Mouse (Mus musculus) small intestine, adult 2 months (tissue): ENCODE measurements around the gene Ptprn2. TPM values are rescaled to one million over a fixed set of nuclear protein-coding genes. Genes with fewer than 3 reads are reported as not detected.

Experiments
- H3K27ac ChIP-seq: fragments of 200-500 bp; 2 replicates; pipeline ENCODE4 v1.5.1; 2012; ENCODE audit warnings: low read depth, low read length, control low read depth, inconsistent platforms; ENCODE audit not compliant: insufficient read depth
- H3K27me3 ChIP-seq: fragments of 200-500 bp; 2 replicates; pipeline ENCODE4 v1.6.1; 2012; ENCODE audit warnings: mild to moderate bottlenecking, moderate library complexity, low read length, inconsistent platforms; ENCODE audit not compliant: control insufficient read depth, insufficient read depth
- H3K36me3 ChIP-seq: fragments of 200-500 bp; 2 replicates; pipeline ENCODE4 v1.6.1; 2012; ENCODE audit warnings: mild to moderate bottlenecking, low read length, control low read depth, inconsistent platforms; ENCODE audit not compliant: control insufficient read depth, insufficient read depth
- H3K4me1 ChIP-seq: fragments of 200-500 bp; 2 replicates; pipeline ENCODE4 v1.6.1; 2012; ENCODE audit warnings: low read length, inconsistent platforms, mixed read lengths; ENCODE audit not compliant: control insufficient read depth, insufficient read depth, insufficient read length
- H3K4me3 ChIP-seq: fragments of 200-500 bp; 2 replicates; pipeline ENCODE4 v1.5.1; 2012; ENCODE audit warnings: low read depth, mild to moderate bottlenecking, control low read depth, inconsistent platforms, low read length, moderate library complexity
- CTCF ChIP-seq: fragments of 200-500 bp; IDR thresholded peaks from 2 replicates; pipeline ENCODE4 v1.5.1; 2012; ENCODE audit warnings: low read depth, mild to moderate bottlenecking, control low read depth, inconsistent platforms, low read length, moderate library complexity, mixed read lengths; ENCODE audit not compliant: insufficient replicate concordance, insufficient read length; ENCODE audit errors: extremely low read depth
- POLR2A ChIP-seq: fragments of 200-500 bp; IDR thresholded peaks from 2 replicates; pipeline ENCODE4 v1.6.1; 2012; ENCODE audit warnings: low read depth, mild to moderate bottlenecking, control low read depth, inconsistent platforms, low read length, moderate library complexity
- WGBS: fragments of 180-500 bp; shearing (Covaris S2); methylation state at CpG from one replicate; pipeline ENCODE4 v1.1.7; 2018; 5-methylcytosine and 5-hydroxymethylcytosine counted together
- polyA plus RNA-seq: library from polyadenylated mRNA; depleted of rRNA; stranded (reverse); fragments of >200 nt; gene quantifications from 2 replicates; pipeline ENCODE4 v1.2.3, GENCODE M21; 2012

Ptprn2 gene
- polyA plus RNA-seq, 1 experiment, result 11.6 TPM

DNA sequence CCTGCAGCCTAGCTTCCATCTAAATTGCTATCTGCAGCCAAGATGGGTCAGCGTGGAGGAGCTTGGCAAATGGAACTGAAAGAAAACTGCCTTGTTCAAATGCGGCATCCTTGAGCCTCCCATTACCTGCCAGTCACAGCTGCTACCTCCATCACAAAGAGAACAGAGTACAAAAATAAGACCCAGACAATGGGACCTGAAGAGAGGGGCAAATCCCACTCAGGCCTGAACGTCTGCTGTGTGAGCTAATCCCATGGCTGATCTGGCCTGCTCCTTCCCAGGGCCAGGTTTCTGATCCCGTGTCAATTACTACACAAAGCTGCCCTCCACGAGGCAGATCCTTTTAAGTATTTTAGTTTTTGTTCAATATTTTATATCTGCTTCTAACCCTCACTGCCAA is 441.6 kb downstream of the Ptprn2 start:
- Histone ChIP-seq H3K27me3 (no peaks in the 10 kb centered on the region), H3K27ac (no peak overlapping the region), H3K4me1 (no peaks in the 10 kb centered on the region), H3K36me3 (no peaks in the 10 kb centered on the region), H3K4me3 (no peak overlapping the region)
- WGBS, result 69% methylated on average over 5 of the region's 5 CpGs
- TF ChIP-seq POLR2A, result no peak
- TF ChIP-seq CTCF, result no peak

DNA sequence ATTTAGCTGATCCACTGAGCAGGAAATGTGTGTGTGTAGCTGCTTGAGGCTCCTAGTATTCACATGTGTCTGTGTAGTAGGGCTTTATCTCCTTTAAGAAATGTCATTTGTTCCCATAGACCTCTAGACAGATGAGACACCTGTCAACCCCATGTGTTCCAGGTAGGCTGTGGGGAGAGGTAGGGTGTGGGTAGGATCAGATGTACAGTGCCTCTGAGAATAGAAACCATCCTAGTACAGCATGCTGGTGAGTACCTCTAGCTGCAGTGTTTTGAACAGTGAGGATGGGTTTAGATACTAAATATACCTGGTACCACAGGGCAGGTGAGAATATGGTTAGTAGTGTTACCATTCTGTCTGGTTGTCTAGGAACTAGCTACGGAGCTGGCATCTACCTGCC is 442.0 kb downstream of the Ptprn2 start:
- WGBS, result 75% methylated on average over 1 of the region's 1 CpGs
- Histone ChIP-seq H3K27ac (no peak overlapping the region), H3K27me3 (no peaks in the 10 kb centered on the region), H3K36me3 (no peaks in the 10 kb centered on the region), H3K4me1 (no peaks in the 10 kb centered on the region), H3K4me3 (no peak overlapping the region)
- TF ChIP-seq POLR2A (no peak), CTCF (no peak)

DNA sequence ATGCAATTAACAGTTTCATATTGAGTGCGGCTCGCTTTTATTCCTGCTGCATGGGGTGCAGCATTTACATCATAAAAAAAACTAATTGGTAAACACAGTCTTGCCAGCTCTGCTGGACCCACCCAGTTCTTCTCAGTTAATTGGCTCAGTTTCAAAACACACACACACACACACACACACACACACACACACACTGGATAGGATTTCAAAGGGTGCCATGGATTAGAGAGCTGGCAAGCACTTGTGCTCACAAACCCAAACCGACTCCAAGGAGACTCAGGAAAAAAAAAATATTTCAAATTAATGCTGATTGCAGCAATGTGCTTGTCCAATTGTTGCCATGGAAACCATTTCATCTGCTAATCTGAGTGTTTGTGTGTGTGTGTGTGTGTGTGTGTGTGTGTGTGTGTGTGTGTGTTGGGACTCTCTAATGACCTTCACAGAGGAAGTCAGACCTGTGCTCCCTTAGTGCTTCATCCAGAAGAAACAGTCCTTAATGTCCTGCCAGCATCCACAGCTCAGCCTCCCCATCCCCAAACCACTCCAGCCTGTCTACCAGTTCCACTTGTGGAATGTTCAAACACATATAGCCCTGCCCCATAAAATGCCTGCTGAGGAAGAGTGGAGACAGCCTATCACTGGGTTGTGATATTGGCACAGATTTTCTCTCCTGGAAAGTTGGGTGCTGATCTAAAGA is 452.8 kb downstream of the Ptprn2 start:
- 26% methylated on average over 3 of the region's 3 CpGs for WGBS
- H3K4me3 ChIP-seq, result no peak overlapping the region
- H3K27ac ChIP-seq, result no peak overlapping the region
- H3K4me1 ChIP-seq, result no peaks in the 10 kb centered on the region
- no peaks in the 10 kb centered on the region for H3K36me3 ChIP-seq
- H3K27me3 ChIP-seq, result no peaks in the 10 kb centered on the region
- TF ChIP-seq CTCF (no peak), POLR2A (no peak)

DNA sequence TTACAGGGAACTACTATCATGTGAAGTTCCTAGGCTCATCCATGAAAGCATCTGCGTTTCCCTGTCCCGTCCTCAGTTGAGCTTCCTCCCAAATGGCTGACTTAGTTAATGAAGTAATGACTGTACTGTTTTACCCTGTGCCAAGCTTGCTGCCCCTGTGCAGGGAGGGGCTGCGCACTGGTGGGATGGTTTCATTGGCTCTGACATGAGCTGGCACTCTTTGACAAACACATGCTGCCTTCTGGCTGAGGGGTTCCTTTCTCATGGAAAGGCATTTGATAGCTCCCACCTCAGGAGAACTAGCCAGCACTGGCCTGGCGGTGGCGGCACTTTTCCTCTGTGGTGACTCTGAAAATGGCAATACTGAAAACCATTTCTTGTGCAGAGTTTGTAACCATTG is 458.4 kb downstream of the Ptprn2 start:
- Histone ChIP-seq H3K4me1 (no peaks in the 10 kb centered on the region), H3K27ac (no peak overlapping the region), H3K36me3 (no peaks in the 10 kb centered on the region), H3K4me3 (no peak overlapping the region), H3K27me3 (no peaks in the 10 kb centered on the region)
- no peak for TF ChIP-seq CTCF
- TF ChIP-seq POLR2A, result no peak
- WGBS, result 84% methylated on average over 5 of the region's 5 CpGs

DNA sequence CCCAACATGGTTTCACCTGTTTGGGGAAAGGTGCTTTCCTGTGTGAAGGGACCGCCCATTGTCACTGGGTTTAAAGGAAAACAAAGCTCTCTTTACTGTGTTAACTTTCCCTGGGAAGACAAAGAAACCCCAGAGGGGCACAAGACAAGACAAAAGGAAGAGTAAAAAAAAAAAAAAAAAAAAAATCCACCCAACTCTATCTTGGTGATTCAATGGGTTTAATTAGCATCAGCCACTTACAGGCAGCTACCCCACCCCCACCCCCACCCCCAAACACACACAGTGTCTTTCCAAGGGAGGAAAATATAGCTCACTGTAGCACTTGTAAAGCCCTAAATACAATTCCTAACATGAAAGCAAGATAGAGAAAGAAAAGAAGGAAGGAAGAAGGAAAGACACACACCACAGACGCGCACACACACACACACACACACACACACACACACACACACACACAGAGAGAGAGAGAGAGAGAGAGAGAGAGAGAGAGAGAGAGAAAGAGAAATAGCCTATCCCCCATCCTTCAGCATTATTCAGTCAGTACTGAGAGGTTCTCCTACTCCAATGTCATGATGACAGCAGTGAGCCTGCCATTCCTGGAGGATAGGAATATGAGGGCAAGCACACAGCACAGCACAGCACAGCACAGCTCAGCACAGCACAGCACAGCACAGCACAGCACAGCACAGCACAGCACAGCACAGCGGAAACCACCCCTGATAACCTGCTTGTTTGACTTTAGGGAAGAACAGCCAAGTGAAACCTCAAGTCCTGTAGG is 462.8 kb downstream of the Ptprn2 start:
- WGBS, result 64% methylated on average over 4 of the region's 4 CpGs
- H3K4me1 ChIP-seq, result no peaks in the 10 kb centered on the region
- H3K27ac ChIP-seq, result no peak overlapping the region
- no peak overlapping the region for H3K4me3 ChIP-seq
- no peaks in the 10 kb centered on the region for H3K36me3 ChIP-seq
- TF ChIP-seq CTCF (no peak), POLR2A (no peak)
- no peaks in the 10 kb centered on the region for H3K27me3 ChIP-seq

DNA sequence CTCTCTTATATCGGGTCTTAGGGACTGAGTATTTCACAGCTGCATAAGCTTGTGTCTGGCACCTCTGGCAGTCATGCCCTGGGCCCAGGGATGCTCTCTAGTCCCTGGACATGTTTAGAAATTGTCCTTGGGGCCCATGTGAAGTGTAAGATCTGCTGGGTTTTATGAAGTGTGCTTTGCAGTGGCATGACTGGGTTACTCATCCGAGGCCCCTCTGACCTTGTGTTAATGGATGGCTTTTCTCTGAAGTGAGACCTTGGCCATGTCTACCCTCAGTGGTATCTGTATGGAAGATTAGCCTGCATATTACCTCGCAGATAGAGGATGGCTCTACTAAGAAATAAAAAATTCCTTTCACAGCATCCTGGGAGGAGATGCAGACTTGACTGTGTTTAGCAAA is 464.2 kb downstream of the Ptprn2 start:
- H3K4me1 ChIP-seq, result no peaks in the 10 kb centered on the region
- no peaks in the 10 kb centered on the region for H3K27me3 ChIP-seq
- H3K36me3 ChIP-seq, result no peaks in the 10 kb centered on the region
- no peak overlapping the region for H3K4me3 ChIP-seq
- no peak overlapping the region for H3K27ac ChIP-seq
- 72% methylated on average over 3 of the region's 3 CpGs for WGBS
- no peak for TF ChIP-seq CTCF
- TF ChIP-seq POLR2A, result no peak

DNA sequence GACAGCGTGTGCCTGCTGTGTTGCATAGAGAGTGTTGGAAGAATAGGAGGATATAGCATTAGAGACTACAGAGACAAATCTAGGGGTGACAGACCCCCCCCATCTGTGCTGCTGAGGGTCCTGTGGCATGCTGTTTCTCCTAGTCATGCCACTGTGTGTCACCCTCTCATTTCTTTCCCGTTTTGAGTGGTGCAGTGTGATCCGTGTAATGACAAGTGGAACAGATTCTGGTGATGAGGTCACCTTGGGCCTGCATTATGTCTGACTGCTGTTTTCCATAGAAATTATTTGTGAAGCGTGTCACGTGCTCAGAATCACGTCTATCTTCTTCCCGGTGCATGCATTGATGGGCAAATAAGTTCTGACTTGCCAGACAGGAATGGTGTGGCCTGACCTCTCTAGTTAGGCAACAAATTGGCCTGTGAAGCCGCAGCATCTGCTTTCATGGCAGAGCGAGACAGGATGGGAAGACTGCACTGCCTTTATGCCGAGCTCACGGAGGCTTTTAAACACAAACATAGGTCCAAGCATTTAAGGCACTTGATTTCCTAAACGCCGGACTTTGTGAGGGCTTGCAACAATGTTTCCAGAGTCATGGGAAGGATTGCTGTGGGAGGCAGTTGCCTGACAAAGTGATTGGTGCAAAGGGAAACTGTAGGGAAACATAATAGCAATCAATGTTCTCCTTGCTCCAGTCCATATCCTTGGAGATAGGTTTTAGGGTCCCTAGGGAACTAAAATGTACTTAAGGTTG is 467.1 kb downstream of the Ptprn2 start:
- H3K27me3 ChIP-seq, result no peaks in the 10 kb centered on the region
- TF ChIP-seq CTCF, result no peak
- no peak for TF ChIP-seq POLR2A
- 78% methylated on average over 13 of the region's 13 CpGs for WGBS
- no peaks in the 10 kb centered on the region for H3K36me3 ChIP-seq
- H3K27ac ChIP-seq, result no peak overlapping the region
- H3K4me3 ChIP-seq, result no peak overlapping the region
- H3K4me1 ChIP-seq, result no peaks in the 10 kb centered on the region
